Mouse (Mus musculus): ENCODE measurements at regions not wholly inside any gene's neighbourhood (a gene's known extent, or its start where the extent isn't known, plus 50 kb on each side); places are given as distances from the start of the nearest gene placed in this dataset.

DNA sequence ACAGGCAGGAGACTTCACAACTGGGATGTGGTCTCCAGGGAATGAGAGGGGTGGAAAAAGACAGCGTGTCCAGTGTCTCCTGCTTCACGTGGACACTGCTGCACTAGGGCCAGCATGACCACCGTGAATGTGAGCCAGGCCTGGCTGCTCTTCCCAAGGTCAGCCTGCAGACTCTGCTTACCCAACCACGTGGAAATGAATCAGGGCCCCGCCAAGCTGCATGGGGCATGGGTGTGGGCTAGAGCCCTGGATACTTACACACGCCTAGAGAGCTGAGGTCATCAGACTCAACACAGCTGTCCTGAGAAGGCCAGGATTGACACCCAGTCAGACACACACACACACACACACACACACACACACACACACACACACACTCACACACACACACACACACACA lies 80.1 kb upstream of the Hk2 start:
- no peak for TF ChIP-seq CTCF (IDR thresholded peaks at IDR 0.05; ENCODE audit: extremely low read depth, insufficient read length, insufficient replicate concordance, low read depth, low read length)
- no peak for TF ChIP-seq POLR2A (IDR thresholded peaks at IDR 0.05; ENCODE audit: low read depth, low read length)

Data from small intestine, adult 2 months (tissue).